Mouse (Mus musculus) 416B (cell line): ENCODE data around the gene Cdh15.

Experiments used
- DNase-seq: peaks from one replicate; pipeline ENCODE4 v3.0.0; 2011; ENCODE audit warnings: low read depth

The Cdh15 gene

DNA sequence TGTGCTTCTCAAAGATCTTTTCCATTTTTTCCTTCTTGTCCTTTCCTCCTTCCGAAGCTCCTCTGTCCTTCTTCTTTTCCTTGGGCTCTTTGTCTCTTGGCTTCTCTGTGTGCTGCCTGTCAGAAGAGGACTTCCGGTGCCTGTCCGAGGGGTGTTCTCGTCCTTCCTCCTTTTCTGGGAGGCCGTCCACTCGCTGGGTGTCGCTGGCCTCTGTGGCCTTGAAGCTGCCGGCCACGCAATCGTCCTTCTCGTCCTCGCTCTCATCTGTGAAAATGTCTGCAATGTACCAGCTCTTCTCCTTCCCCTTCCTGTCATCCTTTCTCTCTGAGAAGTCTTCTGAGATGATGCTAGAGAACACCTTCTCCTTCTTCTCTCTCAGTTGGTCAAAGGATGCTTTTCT is 45.7 kb downstream of the Cdh15 start:
- DNase-seq: no peak

DNA sequence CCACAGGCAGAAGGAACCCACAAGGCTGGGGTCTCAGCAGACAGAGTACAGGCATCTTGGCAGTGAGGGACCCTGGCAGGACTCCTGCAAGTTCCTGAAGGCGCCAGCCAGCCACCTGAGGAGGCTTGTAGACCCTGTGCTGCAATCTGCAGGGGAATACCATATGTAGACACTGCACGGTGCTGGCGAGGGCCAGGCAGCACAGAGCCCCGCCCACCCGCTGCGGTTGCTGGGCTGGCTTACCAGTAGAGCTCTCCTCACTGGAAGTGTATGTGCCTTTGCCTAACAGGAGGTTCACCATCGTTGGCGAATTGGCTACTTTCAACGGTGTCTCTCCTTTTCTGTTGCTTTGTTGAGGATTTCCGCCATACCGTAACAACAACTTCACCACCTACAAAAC is 48.6 kb downstream of the Cdh15 start:
- no peak for DNase-seq

DNA sequence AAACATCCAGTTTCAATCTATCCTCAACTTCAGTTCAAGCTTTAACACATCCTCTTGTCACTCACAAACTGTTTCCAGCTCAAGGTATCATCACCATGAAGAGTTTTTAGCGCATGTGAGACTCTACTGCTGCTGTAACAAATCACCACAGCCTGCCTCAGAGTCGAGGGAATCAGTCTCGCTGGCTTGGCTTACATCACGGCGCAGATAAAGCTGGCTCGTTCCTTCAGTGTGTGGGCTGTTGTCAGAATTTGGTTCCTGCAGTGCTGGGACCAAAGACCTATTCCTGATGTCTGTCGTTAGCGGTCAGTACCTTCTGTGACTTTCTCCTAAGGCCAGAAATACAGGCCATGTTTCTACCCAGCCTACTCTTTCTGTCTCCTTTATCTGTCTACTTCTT is 49.4 kb downstream of the Cdh15 start:
- no peak for DNase-seq

DNA sequence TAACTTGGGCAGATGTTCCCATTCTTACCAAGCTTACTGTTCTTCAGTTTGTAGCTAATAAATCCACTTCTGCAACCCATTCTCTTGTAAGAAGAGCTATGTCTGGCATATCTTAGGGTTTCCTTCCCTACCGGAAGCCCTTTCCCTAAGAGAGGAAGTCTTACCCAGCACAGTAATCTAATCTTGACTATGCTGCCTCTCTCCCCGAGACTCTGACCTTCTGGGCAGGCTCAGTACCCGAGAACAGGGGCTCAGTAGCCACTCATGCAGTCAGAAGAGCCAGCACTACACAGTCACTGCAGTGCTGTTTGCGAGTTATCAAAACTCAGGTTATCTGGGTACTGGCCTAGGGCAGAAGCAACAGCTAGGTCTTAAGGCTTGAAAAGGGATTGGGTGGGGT is 50.3 kb downstream of the Cdh15 start:
- DNase-seq: no peak

DNA sequence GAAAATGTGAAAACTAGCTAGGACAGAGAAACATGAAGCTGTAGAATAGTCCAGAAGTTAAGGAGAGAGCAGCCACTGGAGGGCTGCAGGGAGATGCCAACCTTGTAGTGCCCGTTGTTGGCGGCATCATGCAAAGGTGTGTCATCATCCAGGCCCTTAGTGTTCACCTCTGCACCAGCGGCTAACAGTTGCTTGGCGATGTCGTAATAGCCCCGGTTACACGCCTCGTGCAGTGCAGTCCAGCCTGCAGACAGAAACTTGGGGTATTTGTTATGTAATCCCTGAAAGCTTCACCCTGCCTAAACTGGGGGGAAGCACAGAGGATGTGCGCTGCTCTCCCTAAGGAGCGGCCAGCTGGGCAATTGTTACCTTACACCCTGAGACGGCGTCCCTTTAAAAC is 50.7 kb downstream of the Cdh15 start:
- peak; percentile 74 for DNase-seq

DNA sequence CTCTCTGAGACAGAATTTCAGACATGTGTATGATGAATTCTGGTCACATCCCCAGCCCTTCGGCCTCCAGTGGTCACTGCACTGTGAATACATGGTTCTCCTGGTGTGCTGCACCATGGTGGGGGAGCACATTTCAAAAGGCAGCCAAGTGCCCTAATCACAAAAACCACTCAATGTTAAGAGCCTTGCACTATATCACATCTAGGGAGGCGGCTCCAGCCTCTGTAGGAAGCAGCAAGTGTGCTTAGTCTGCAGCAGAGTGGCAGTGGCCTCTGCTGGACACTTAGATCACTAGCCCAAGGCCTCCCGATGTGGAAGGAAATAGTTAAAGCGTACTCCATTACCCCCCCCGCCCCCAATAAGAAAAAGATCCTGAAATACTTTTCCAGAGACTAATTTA is 51.3 kb downstream of the Cdh15 start:
- no peak for DNase-seq

DNA sequence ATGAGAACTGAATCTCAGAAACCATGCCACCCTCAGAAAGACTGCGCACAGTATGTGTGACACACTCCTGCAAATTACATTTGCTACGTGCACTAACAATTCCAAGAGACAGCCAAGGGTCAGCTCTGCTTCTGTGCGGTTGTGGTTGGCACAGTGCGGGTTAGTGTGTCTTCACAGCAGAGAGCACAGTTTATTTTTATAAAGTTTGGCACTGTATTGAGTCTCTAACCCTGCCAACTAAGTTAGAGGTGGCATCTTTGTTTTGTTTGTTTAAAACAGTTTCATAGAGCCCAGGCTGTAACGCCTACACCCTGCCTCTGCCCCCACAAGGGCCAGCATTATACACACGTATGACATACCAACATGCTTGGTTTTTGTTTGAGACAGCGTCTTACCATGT is 53.7 kb downstream of the Cdh15 start:
- no peak for DNase-seq

DNA sequence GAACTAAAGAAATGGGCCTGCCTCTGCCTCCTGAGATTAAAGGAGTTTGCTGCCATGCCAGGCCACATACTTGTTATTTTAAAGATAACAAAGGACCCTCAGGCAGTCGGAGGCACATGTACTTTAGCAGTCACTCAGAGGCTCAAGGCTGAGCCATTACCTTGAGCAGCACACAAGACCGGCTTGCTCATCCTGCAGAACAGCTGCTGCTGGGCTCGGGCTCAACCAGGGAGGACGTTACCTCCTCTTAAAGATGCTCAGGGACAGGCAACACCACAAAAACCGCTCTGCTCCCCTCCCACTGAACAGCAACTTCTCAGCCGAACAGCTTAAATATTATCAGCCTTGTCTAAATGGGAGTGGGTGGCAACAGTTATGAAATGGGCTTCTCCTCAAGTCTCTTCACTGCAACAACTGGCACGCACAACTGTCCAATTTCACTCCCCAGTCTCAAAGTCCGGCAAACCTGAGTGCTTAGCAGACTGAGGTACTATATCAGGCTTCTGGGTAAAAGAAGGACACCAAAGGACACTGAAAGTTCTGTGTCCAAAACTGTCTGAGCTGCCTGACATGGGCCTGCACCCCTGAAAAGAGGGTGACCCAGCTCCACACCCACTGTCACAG is 54.2 kb downstream of the Cdh15 start:
- no peak for DNase-seq

DNA sequence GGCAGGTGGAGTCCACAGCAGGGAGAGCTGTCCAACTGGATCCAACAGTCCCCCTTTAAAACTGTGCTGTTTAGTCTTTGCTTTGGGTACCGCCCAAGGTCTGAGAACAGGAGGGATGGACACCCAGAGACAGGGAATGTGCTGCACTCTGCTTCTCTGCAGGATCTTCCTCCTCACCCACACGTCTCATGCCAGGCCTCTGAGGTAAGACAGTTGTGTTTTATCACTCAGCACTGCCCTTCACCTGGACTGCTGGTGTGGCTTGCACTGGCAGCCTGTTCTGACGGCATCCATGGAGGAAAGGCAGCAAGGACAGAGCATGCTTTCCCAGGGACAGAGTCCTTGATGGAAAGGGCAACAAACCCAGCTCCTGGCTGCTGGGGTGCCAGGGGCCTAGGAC is 54.8 kb downstream of the Cdh15 start:
- DNase-seq: no peak

DNA sequence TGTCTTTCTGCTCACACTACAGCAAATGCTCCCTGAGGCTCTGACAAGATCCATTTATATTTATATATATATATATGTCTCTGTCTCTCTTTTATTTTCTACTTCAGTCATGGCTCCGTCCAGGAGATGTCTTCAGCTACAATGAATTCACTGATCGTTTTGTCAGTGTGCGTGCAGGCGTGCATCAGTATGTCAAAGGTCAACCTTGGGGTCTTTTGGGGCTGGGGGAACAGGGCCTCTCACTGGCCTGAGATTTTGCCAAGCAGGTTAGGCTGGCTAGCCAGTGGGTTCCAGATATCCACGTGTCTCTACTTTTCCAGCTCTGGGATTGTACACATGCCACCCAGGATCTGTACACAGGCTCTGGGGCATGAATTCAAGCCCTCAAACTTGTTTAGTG is 55.2 kb downstream of the Cdh15 start:
- DNase-seq: no peak

DNA sequence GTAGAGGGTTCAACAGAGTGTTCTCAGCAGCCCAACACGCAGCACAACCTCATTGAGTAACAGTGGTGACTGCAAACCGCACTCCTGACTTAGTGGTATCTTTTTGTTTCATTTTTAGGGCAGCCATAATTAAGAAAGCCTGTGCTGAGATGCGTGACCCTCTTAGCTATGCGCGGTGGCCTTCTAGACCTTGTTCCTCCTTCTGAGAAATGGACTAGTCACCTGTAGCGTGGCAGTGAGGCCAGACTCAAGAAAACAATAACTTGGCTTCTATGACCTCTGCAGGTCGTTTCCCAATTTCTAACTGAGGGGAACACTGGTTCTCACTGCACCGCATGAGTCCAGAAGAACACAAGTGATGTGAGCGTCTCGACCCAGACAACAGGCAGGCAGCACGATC is 56.7 kb downstream of the Cdh15 start:
- DNase-seq: no peak

DNA sequence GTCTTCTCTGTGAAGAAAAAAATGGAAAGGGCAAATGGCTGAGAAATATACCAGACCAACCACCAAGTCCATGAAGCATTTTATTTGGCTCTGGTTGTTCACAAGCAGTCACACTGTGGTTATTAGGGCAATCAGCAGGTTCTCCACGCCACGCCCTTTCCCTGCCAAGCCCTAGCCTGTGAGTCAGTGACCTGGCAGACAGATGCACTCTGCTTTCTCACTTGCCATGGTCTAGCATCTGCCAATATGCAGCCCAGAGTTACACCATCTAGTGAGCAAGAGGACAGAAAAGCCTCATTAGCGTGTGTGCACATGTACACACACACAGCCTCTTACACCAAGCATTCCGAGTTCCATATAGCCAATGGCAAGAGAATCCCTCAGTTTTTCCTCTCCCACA is 57.6 kb downstream of the Cdh15 start:
- peak; percentile 85 for DNase-seq

DNA sequence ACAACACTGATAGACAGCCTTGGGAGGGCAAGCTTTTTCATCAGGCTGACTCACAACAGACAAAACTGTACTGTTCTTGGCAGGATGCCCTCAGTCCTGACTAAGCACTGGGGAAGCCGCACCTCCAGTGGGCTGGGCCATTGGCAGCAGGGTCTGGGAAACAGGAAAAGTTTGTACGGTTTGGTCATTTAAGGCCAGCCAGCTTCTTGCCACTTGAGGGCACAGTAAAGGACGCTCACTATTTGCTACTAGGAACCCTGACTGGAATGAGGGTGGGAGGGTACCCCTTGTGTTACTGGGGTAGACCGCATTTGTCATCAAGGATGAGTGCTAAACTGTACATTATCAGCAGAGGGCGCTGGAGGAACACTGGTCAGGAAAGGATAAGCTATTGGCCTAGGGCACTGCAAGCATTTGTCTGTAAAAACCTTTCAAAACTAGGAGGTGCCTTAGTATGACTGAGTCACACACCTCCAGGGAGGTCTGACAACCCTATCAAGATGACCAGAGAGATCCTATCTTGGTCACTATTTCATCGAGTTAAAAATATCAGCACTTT is 58.8 kb downstream of the Cdh15 start:
- DNase-seq: peak; percentile 100

DNA sequence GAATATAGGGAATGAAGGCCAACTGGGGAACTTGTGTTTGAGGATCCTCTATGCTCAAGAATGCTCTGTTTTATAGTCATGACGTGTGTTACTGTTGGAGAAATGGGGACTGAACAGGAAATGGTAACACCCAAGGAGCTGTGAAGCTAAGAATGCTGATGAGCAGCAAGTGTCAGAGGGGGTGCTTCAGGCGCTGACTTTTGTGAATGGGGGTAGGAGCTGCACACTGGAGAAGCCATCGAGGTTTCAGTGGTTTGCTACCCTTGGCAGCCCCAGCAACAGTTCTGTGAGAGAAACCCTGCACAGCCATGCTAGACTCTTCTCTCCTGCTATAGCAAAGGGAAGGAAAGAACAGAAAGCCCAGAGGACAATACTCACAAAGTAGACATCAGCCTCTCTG is 64.4 kb downstream of the Cdh15 start:
- DNase-seq: no peak

DNA sequence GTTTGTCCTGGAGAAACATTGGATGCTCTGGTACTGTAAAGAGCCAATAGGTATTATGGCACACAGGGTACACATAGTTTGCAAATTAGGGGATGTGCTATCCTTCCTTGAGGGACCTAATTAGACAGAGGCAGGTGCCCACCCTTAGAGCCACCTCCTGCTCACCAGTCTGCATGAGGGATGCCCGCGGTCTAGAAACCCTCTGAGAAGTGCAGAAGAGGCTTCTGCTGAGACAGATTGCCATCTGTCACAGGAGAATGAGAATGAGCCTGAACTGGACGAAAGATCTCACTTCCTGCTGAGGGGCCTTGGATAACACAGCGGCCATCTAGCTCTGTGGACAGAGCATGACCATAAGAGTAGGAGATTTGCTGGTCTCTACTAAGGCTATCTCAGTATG is 65.1 kb downstream of the Cdh15 start:
- no peak for DNase-seq

DNA sequence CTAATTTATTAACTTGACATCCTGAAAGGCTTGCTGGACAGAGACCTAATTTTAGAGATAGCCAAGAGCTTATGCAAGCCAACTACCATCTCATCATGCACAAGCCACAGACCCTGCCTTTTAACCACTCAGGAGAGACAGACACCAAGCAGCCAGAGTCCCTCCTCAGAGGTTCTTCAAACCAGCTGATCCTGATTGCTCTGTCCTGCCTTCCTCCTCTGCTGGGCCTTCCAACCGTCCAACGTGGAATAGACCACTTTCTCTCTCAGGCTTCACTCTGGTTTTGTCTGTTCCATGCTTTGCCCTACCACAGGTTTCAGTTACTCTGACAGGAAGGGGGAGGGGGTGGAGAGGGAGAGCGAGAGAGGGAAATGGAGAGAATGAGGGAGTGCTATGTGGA is 69.0 kb downstream of the Cdh15 start:
- DNase-seq: peak; percentile 63
